In genomic region chr11:53733824-53734223, GRCm38 (mm10) we compare ENCODE assay signal across 21 mouse cellular contexts. TPM values are rescaled to one million over a fixed set of nuclear protein-coding genes. Genes with fewer than 3 reads are reported as not detected.
A peak's percentile ranks its signal among the peaks of the same experiment; 100 is the strongest.
DNase-seq lines count a peak whose midpoint lies in the region; ATAC-seq and TF ChIP-seq lines count a peak whose summit lies in the region.
"Had no signal": no experiment of that assay in that cellular context is flagged by ENCODE, and none has a peak within 500 bp of the region (broad histone marks: within the 10 kb centered on the region; RNA-seq: fewer than 3 reads in every experiment).

No protein-coding gene starts in this region.

- no peaks in the 10 kb centered on the region for H3K79me2 ChIP-seq in heart, adult 2 months (replicated peaks; ENCODE audit: control insufficient read depth, insufficient read depth, low read length)

- intact Hi-C loops in heart, adult 2 months (cut with DNase I), result loop anchor here (2.0 to 10.0 kb wide), 2 partner anchors 117 to 221 kb away; no protein-coding TSS in a partner anchor

- H3K9me3 ChIP-seq in heart, embryonic 10.5 days, result no peaks in the 10 kb centered on the region
- H3K9me3 ChIP-seq in midbrain, embryonic 14.5 days (ENCODE audit: control insufficient read depth, low read length), result no peaks in the 10 kb centered on the region
- no peaks in the 10 kb centered on the region for H3K9me3 ChIP-seq in midbrain, embryonic 11.5 days (ENCODE audit: control insufficient read depth, low read length)
- H3K9me3 ChIP-seq: embryonic facial prominence, embryonic 13.5 days; forebrain, embryonic 13.5 days; kidney, embryonic 15.5 days had no signal

- no peak overlapping the region for H3K27ac ChIP-seq in heart, adult 2 months
- no peak overlapping the region for H3K27ac ChIP-seq in heart, embryonic 10.5 days
- H3K27ac ChIP-seq in midbrain, embryonic 14.5 days (replicated peaks; ENCODE audit: low read depth, low read length), result no peak overlapping the region
- H3K27ac ChIP-seq in midbrain, embryonic 11.5 days (ENCODE audit: low read depth, low read length), result no peak overlapping the region
- H3K27ac ChIP-seq: embryonic facial prominence, embryonic 13.5 days; forebrain, embryonic 13.5 days; hindbrain, embryonic 14.5 days; kidney, embryonic 15.5 days; macrophage had no signal

- H3K27me3 ChIP-seq in heart, adult 2 months (ENCODE audit: control insufficient read depth, insufficient read depth, low read length), result no peaks in the 10 kb centered on the region
- no peaks in the 10 kb centered on the region for H3K27me3 ChIP-seq in heart, embryonic 10.5 days (ENCODE audit: insufficient read depth, poor library complexity, severe bottlenecking)
- H3K27me3 ChIP-seq in midbrain, embryonic 14.5 days (ENCODE audit: control insufficient read depth, insufficient read depth, low read length), result no peaks in the 10 kb centered on the region
- no peaks in the 10 kb centered on the region for H3K27me3 ChIP-seq in midbrain, embryonic 11.5 days (ENCODE audit: control insufficient read depth, insufficient read depth, low read length)
- no peaks in the 10 kb centered on the region for H3K27me3 ChIP-seq in splenic B cell, adult 2 months (ENCODE audit: control insufficient read depth, insufficient read depth, low read length, poor library complexity, severe bottlenecking)
- H3K27me3 ChIP-seq: embryonic facial prominence, embryonic 13.5 days; forebrain, embryonic 13.5 days; kidney, embryonic 15.5 days had no signal

- peak; percentile 30 for TF ChIP-seq CTCF in heart, adult 2 months (IDR thresholded peaks at IDR 0.05)

- no peaks in the 10 kb centered on the region for H3K4me1 ChIP-seq in heart, adult 2 months (ENCODE audit: control insufficient read depth, insufficient read depth, low read length)
- H3K4me1 ChIP-seq in heart, embryonic 10.5 days, result no peaks in the 10 kb centered on the region; the same call in 1 of the 2 replicates
- H3K4me1 ChIP-seq in midbrain, embryonic 14.5 days (ENCODE audit: control insufficient read depth, insufficient read depth, low read length), result no peaks in the 10 kb centered on the region
- no peaks in the 10 kb centered on the region for H3K4me1 ChIP-seq in midbrain, embryonic 11.5 days (ENCODE audit: control insufficient read depth, insufficient read depth, low read length)
- H3K4me1 ChIP-seq: embryonic facial prominence, embryonic 13.5 days; forebrain, embryonic 13.5 days had no signal

- no peak overlapping the region for H3K4me3 ChIP-seq in heart, adult 2 months
- no peak overlapping the region for H3K4me3 ChIP-seq in heart, embryonic 10.5 days
- H3K4me3 ChIP-seq in midbrain, embryonic 14.5 days (replicated peaks; ENCODE audit: low read depth, low read length), result no peak overlapping the region
- no peak overlapping the region for H3K4me3 ChIP-seq in midbrain, embryonic 11.5 days (ENCODE audit: low read depth, low read length)
- H3K4me3 ChIP-seq: embryonic facial prominence, embryonic 13.5 days; forebrain, embryonic 13.5 days; kidney, embryonic 15.5 days had no signal

- ATAC-seq in midbrain, embryonic 14.5 days (ENCODE audit: low FRiP score, low TSS enrichment), result no peak
- no peak for ATAC-seq in midbrain, embryonic 11.5 days (ENCODE audit: low FRiP score)
- ATAC-seq: forebrain, embryonic 13.5 days had no signal

- WGBS in heart, adult 2 months, result 82% methylated on average over 7 of the region's 7 CpGs
- WGBS in heart, embryonic 10.5 days, result 78% methylated on average over 7 of the region's 7 CpGs
- 90% methylated on average over 7 of the region's 7 CpGs for WGBS in midbrain, embryonic 14.5 days
- WGBS in midbrain, embryonic 11.5 days, result 87% methylated on average over 7 of the region's 7 CpGs

- no peaks in the 10 kb centered on the region for H3K36me3 ChIP-seq in heart, adult 2 months (ENCODE audit: control insufficient read depth, insufficient read depth, low read length)
- no peaks in the 10 kb centered on the region for H3K36me3 ChIP-seq in heart, embryonic 10.5 days
- no peaks in the 10 kb centered on the region for H3K36me3 ChIP-seq in midbrain, embryonic 14.5 days (ENCODE audit: control insufficient read depth, insufficient read depth, low read length)
- no peaks in the 10 kb centered on the region for H3K36me3 ChIP-seq in midbrain, embryonic 11.5 days (ENCODE audit: control insufficient read depth, insufficient read depth, low read length)
- H3K36me3 ChIP-seq in splenic B cell, adult 2 months (ENCODE audit: control insufficient read depth, insufficient read depth, low read length, poor library complexity, severe bottlenecking), result no peaks in the 10 kb centered on the region
- H3K36me3 ChIP-seq: embryonic facial prominence, embryonic 13.5 days; kidney, embryonic 15.5 days had no signal

- H3K9ac ChIP-seq in heart, adult 2 months (ENCODE audit: low read depth, low read length), result no peak overlapping the region
- H3K9ac ChIP-seq in midbrain, embryonic 14.5 days (replicated peaks; ENCODE audit: low read length), result no peak overlapping the region
- no peak overlapping the region for H3K9ac ChIP-seq in midbrain, embryonic 11.5 days (ENCODE audit: low read length)
- H3K9ac ChIP-seq: embryonic facial prominence, embryonic 13.5 days; forebrain, embryonic 13.5 days; hindbrain, embryonic 14.5 days; kidney, embryonic 15.5 days had no signal

- no peak for DNase-seq in heart, adult 2 months
- DNase-seq in heart, embryonic 10.5 days (ENCODE audit: low spot score), result no peak
- DNase-seq in midbrain, embryonic 14.5 days, result peak; percentile 7
- DNase-seq in midbrain, embryonic 11.5 days (ENCODE audit: low spot score, missing footprints), result no peak
- peak; percentile 6 for DNase-seq in T-cell, adult 2 months (ENCODE audit: low spot score)
- DNase-seq in splenic B cell, adult 2 months (ENCODE audit: low read depth, low spot score), result peak; percentile 56
- DNase-seq in layer of hippocampus, adult 8-10 months (ENCODE audit: low spot score in 2 of 2), result no peak
- DNase-seq in lung, adult 18-20 months, result no peak
- DNase-seq: cerebellum, postnatal 25 days; gastrocnemius, postnatal 25 days; right cerebral cortex, postnatal 4 days had no signal

- no peak for TF ChIP-seq POLR2A in heart, adult 2 months (IDR thresholded peaks at IDR 0.05; ENCODE audit: insufficient read depth, low read depth, low read length)

- TF ChIP-seq EP300 in heart, adult 2 months (IDR thresholded peaks at IDR 0.05; ENCODE audit: insufficient read depth, low read depth, low read length), result no peak

- H3K4me2 ChIP-seq in midbrain, embryonic 14.5 days (ENCODE audit: low read length), result no peak overlapping the region
- H3K4me2 ChIP-seq in midbrain, embryonic 11.5 days, result no peak overlapping the region
- H3K4me2 ChIP-seq: embryonic facial prominence, embryonic 13.5 days; forebrain, embryonic 13.5 days; hindbrain, embryonic 14.5 days; kidney, embryonic 15.5 days had no signal

RNA-seq across cellular contexts. Expression of gene Il5, which starts 13.2 kb away (rescaled TPM):
- total RNA-seq in heart, adult 2 months (2021), result not detected
- 0.12 and 0.21 TPM in 2 replicates for polyA plus RNA-seq in heart, adult 2 months (2012; rRNA removed)
- polyA plus RNA-seq in heart, embryonic 10.5 days (2016; fragmentation: Nextera tagmentation; extraction: Ambion mirVana), result not detected in 2 replicates
- not detected in 2 replicates for polyA plus RNA-seq in midbrain, embryonic 14.5 days (2014; fragmentation: Nextera tagmentation; extraction: Ambion mirVana)
- polyA plus RNA-seq in midbrain, embryonic 11.5 days (2014; fragmentation: Nextera tagmentation; extraction: Ambion mirVana), result not detected in 2 replicates
- total RNA-seq in layer of hippocampus, adult 8-10 months (2022), result not detected
- total RNA-seq: ES-E14; gastrocnemius, postnatal 25 days; neutrophil, adult 5-6 weeks had no signal
- polyA plus RNA-seq: embryonic facial prominence, embryonic 13.5 days; forebrain, embryonic 13.5 days; heart, embryonic 16.5 days; hindbrain, embryonic 14.5 days; kidney, embryonic 15.5 days; limb, embryonic 14.5 days; macrophage; stomach, embryonic 16.5 days had no signal

RNA-seq across cellular contexts. Expression of gene Rad50, which starts 26.7 kb away (rescaled TPM):
- 1 to 10 TPM; 6.8 TPM for total RNA-seq in heart, adult 2 months (2021)
- polyA plus RNA-seq in heart, adult 2 months (2012; rRNA removed), result 1.9 and 3.0 TPM in 2 replicates
- polyA plus RNA-seq in heart, embryonic 10.5 days (2016; fragmentation: Nextera tagmentation; extraction: Ambion mirVana), result 22.0 and 26.5 TPM in 2 replicates
- 9.1 and 11.2 TPM in 2 replicates for polyA plus RNA-seq in midbrain, embryonic 14.5 days (2014; fragmentation: Nextera tagmentation; extraction: Ambion mirVana)
- polyA plus RNA-seq in midbrain, embryonic 11.5 days (2014; fragmentation: Nextera tagmentation; extraction: Ambion mirVana), result 20.7 and 21.7 TPM in 2 replicates
- total RNA-seq in layer of hippocampus, adult 8-10 months (2022), result 10 to 100 TPM; 11.3 to 15.9 (median 13.0) TPM

RNA-seq across cellular contexts. Expression of gene Irf1, which starts 36.0 kb away (rescaled TPM):
- 10 to 100 TPM; 15.2 to 19.7 TPM for total RNA-seq in heart, adult 2 months (2021)
- polyA plus RNA-seq in heart, adult 2 months (2012; rRNA removed), result 20.5 and 28.6 TPM in 2 replicates
- 7.9 TPM in 2 replicates for polyA plus RNA-seq in heart, embryonic 10.5 days (2016; fragmentation: Nextera tagmentation; extraction: Ambion mirVana)
- 1.3 and 3.5 TPM in 2 replicates for polyA plus RNA-seq in midbrain, embryonic 14.5 days (2014; fragmentation: Nextera tagmentation; extraction: Ambion mirVana)
- polyA plus RNA-seq in midbrain, embryonic 11.5 days (2014; fragmentation: Nextera tagmentation; extraction: Ambion mirVana), result 2.8 and 3.7 TPM in 2 replicates
- total RNA-seq in layer of hippocampus, adult 8-10 months (2022), result 10 to 100 TPM in 3 of 4 experiments, 1 to 10 TPM in 1; 9.7 to 12.9 (median 11.0) TPM

RNA-seq across cellular contexts. Expression of gene Gm17334, which starts 39.2 kb away (rescaled TPM):
- total RNA-seq in heart, adult 2 months (2021), result under 1 TPM in 1 of 2 experiments, not detected in 1; 0.47 TPM
- 1.4 and 1.8 TPM in 2 replicates for polyA plus RNA-seq in heart, adult 2 months (2012; rRNA removed)
- not detected in 2 replicates for polyA plus RNA-seq in heart, embryonic 10.5 days (2016; fragmentation: Nextera tagmentation; extraction: Ambion mirVana)
- polyA plus RNA-seq in midbrain, embryonic 14.5 days (2014; fragmentation: Nextera tagmentation; extraction: Ambion mirVana), result 0.24 TPM in 1 of 2 replicates, not detected in the other
- polyA plus RNA-seq in midbrain, embryonic 11.5 days (2014; fragmentation: Nextera tagmentation; extraction: Ambion mirVana), result not detected in 2 replicates
- 1 to 10 TPM; 1.1 to 2.4 (median 1.9) TPM for total RNA-seq in layer of hippocampus, adult 8-10 months (2022)
- total RNA-seq: gastrocnemius, postnatal 25 days; neutrophil, adult 5-6 weeks had no signal
- polyA plus RNA-seq: embryonic facial prominence, embryonic 13.5 days; forebrain, embryonic 13.5 days; hindbrain, embryonic 14.5 days; macrophage; stomach, embryonic 16.5 days had no signal

Comparison
In these comparisons a context has a peak if more than half of its experiments do, and no peak if none do; other contexts are left out.
1. DNase-seq: peak in midbrain, embryonic 14.5 days (single experiment), T-cell, adult 2 months (single experiment) and splenic B cell, adult 2 months (single experiment); none in heart, adult 2 months (0 of 2), heart, embryonic 10.5 days (single experiment), midbrain, embryonic 11.5 days (single experiment), layer of hippocampus, adult 8-10 months (0 of 2) and lung, adult 18-20 months (0 of 2).